Mouse (Mus musculus): ENCODE results near the gene Hist1h4b. TPM values are rescaled to one million over a fixed set of nuclear protein-coding genes. Genes with fewer than 3 reads are reported as not detected.
A peak's percentile ranks its signal among the peaks of the same experiment; 100 is the strongest.

Gene Hist1h4b
- total and polyA plus RNA-seq, 3 experiments = 19.0 to 3,071 TPM; not detected in 1

DNA sequence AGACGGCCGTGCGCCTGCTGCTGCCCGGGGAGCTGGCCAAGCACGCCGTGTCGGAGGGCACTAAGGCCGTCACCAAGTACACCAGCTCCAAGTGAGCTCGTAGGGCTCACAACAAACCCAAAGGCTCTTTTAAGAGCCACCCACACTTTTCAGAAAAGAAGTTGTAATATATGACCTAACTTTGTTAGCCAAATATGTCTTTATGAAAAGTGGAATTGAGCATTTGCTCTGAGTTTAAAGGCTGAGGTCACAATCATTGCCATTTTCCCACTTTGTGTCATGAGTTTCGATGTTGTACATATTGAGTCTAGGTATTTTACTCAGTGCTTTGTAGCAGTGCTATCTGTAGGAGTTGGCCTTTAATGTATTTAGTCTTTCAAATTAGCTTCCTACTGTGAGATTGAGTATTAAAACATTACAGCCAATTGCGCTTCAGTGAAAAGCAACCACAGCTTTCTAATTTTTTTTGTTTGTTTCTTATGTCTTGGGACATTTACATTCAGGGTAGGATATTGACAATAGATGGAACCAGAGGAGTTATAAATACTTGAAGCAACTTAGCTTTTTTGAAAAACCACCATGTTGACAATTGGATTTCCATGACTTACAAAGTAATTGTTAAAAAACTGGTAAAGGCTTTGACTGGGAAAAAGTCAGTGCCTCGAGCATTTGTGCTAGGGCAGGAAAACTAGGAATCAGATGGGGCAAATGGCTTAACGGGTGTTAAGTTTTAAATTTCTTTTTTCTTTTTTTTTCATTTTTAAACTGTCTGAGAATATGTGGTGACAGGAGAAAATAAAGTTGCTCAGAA is 9.5 kb upstream of the Hist1h4b start:
- TF ChIP-seq POLR2AphosphoS5 (IDR thresholded peaks at IDR 0.05; ENCODE audit: borderline replicate concordance, low read depth, low read length) = peak; percentile 98; the same call in 1 of the 2 replicates
- TF ChIP-seq SIN3A (IDR thresholded peaks at IDR 0.05; ENCODE audit: low read length) = no peak
- no peak for TF ChIP-seq CHD2 (IDR thresholded peaks at IDR 0.05; ENCODE audit: low read length)
- TF ChIP-seq POLR2A (IDR thresholded peaks at IDR 0.05; ENCODE audit: control insufficient read depth in 1 of 2, insufficient read depth in 1 of 2, low read depth in 1 of 2, low read length in 2 of 2, poor library complexity in 1 of 2) = peak; percentile 90 to 99
- Histone ChIP-seq H3K9ac (ENCODE audit: control insufficient read depth, low read depth, low read length, poor library complexity, severe bottlenecking) (peak overlapping the region; percentile 81), H3K4me1 (ENCODE audit: control insufficient read depth in 1 of 2, insufficient read depth in 2 of 2, low read length in 2 of 2) (peaks cover 0 to 16% of the 10 kb centered on the region in 2 experiments; a peak in 2 of 4 replicates), H3K27ac (ENCODE audit: control insufficient read depth, low read depth, low read length) (peak overlapping the region; percentile 99), H3K36me3 (ENCODE audit: control insufficient read depth in 1 of 2, insufficient read depth in 2 of 2, low read length in 2 of 2) (peaks cover 0 to 40% of the 10 kb centered on the region in 2 experiments; a peak in 2 of 4 replicates), H3K79me2 (ENCODE audit: control insufficient read depth, insufficient read depth, low read length, poor library complexity) (peaks cover 1% of the 10 kb centered on the region; the same call in 1 of the 2 replicates), H3K27me3 (ENCODE audit: control insufficient read depth in 1 of 2, insufficient read depth in 2 of 2, low read length in 2 of 2) (no peaks in the 10 kb centered on the region), H3K9me3 (replicated peaks; ENCODE audit: insufficient read depth, low read length) (no peaks in the 10 kb centered on the region), H3K4me3 (ENCODE audit: control insufficient read depth in 1 of 2, insufficient read depth in 1 of 2, low read depth in 2 of 2, low read length in 2 of 2) (peak overlapping the region; percentile 2 to 17; a peak in 2 of 4 replicates)
- peak; percentile 86 for DNase-seq (ENCODE audit: low read depth, low spot score)

DNA sequence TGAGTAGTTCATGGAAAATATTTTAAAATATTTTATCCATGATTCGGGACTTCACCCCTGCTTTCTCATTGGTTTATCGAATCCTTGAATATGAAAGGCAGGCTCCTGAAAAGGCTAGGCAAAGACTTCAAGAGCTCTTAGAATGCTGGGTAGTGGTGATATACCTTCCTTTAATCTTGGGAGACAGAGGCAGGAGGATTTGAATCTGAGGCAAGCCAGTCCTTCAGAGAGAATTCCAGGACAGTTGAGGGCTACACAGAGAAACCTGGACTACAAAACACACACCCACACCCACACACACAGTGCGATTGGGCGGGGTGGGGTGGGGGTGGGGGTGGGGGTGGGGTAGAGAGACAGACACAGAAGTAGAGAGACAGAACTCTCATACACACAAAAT is 8.9 kb upstream of the Hist1h4b start:
- peaks cover 0 to 40% of the 10 kb centered on the region in 2 experiments; a peak in 2 of 4 replicates for H3K36me3 ChIP-seq (ENCODE audit: control insufficient read depth in 1 of 2, insufficient read depth in 2 of 2, low read length in 2 of 2)
- peak overlapping the region; percentile 2 to 17; a peak in 3 of 4 replicates for H3K4me3 ChIP-seq (ENCODE audit: control insufficient read depth in 1 of 2, insufficient read depth in 1 of 2, low read depth in 2 of 2, low read length in 2 of 2)
- DNase-seq (ENCODE audit: low read depth, low spot score) = peak; percentile 77
- peak overlapping the region; percentile 85 for H3K9ac ChIP-seq (ENCODE audit: control insufficient read depth, low read depth, low read length, poor library complexity, severe bottlenecking)
- H3K4me1 ChIP-seq (ENCODE audit: control insufficient read depth in 1 of 2, insufficient read depth in 2 of 2, low read length in 2 of 2) = peaks cover 0 to 16% of the 10 kb centered on the region in 2 experiments; a peak in 2 of 4 replicates
- TF ChIP-seq MAFK (IDR thresholded peaks at IDR 0.05; ENCODE audit: borderline replicate concordance, low read depth, low read length) = no peak
- no peak for TF ChIP-seq CHD1 (IDR thresholded peaks at IDR 0.05; ENCODE audit: low read depth, low read length)
- no peak; a peak in 1 of 4 replicates for TF ChIP-seq POLR2A (IDR thresholded peaks at IDR 0.05; ENCODE audit: control insufficient read depth in 1 of 2, insufficient read depth in 1 of 2, low read depth in 1 of 2, low read length in 2 of 2, poor library complexity in 1 of 2)
- TF ChIP-seq CHD2 (IDR thresholded peaks at IDR 0.05; ENCODE audit: low read length) = no peak
- TF ChIP-seq ZMIZ1 (IDR thresholded peaks at IDR 0.05; ENCODE audit: low read depth, low read length) = no peak
- no peak for TF ChIP-seq RAD21 (IDR thresholded peaks at IDR 0.05; ENCODE audit: low read depth, low read length)
- no peaks in the 10 kb centered on the region for H3K9me3 ChIP-seq (replicated peaks; ENCODE audit: insufficient read depth, low read length)
- peak overlapping the region; percentile 99 for H3K27ac ChIP-seq (ENCODE audit: control insufficient read depth, low read depth, low read length)
- no peaks in the 10 kb centered on the region for H3K27me3 ChIP-seq (ENCODE audit: control insufficient read depth in 1 of 2, insufficient read depth in 2 of 2, low read length in 2 of 2)
- peaks cover 1% of the 10 kb centered on the region; the same call in 1 of the 2 replicates for H3K79me2 ChIP-seq (ENCODE audit: control insufficient read depth, insufficient read depth, low read length, poor library complexity)

DNA sequence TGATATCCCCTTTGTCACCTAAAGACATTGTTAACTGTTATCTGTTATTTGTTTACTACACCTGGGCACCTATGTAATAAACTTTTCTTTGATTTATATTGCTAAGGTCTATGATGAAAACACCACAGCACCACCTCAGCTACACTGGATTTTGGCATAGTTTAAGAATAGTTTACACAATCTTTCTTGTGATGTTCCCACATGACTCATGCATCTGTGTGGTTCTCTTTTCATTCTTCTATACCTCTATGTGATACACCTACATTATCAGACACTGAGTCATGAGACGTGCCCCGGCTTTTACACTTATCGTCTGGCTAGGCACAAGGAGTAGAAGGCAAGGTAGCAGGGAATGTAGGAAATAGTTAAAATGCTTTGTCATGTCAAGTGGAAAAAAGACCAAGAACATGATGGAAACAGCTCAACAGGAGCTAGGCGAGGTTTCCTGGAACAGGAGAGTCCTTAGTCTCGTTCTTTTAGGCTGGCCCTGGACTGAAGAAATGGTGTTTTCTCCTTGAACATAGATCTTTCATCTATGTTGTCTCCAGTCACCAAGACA is 7.2 kb upstream of the Hist1h4b start:
- no peaks in the 10 kb centered on the region; the same call in 1 of the 2 replicates for H3K79me2 ChIP-seq (ENCODE audit: control insufficient read depth, insufficient read depth, low read length, poor library complexity)
- no peaks in the 10 kb centered on the region for H3K9me3 ChIP-seq (replicated peaks; ENCODE audit: insufficient read depth, low read length)
- H3K4me1 ChIP-seq (ENCODE audit: control insufficient read depth in 1 of 2, insufficient read depth in 2 of 2, low read length in 2 of 2) = peaks cover 0 to 16% of the 10 kb centered on the region in 2 experiments; a peak in 2 of 4 replicates
- no peaks in the 10 kb centered on the region for H3K27me3 ChIP-seq (ENCODE audit: control insufficient read depth in 1 of 2, insufficient read depth in 2 of 2, low read length in 2 of 2)
- H3K36me3 ChIP-seq (ENCODE audit: control insufficient read depth in 1 of 2, insufficient read depth in 2 of 2, low read length in 2 of 2) = peaks cover 0 to 47% of the 10 kb centered on the region in 2 experiments; a peak in 2 of 4 replicates
- H3K9ac ChIP-seq (ENCODE audit: control insufficient read depth, low read depth, low read length, poor library complexity, severe bottlenecking) = peak overlapping the region; percentile 36
- TF ChIP-seq MAZ (IDR thresholded peaks at IDR 0.05; ENCODE audit: low read depth, low read length) (no peak), SMC3 (IDR thresholded peaks at IDR 0.05; ENCODE audit: low read depth, low read length) (no peak), MEF2A (IDR thresholded peaks at IDR 0.05; ENCODE audit: extremely low read depth, insufficient replicate concordance, low read depth, low read length, poor library complexity, severe bottlenecking) (no peak), RCOR1 (IDR thresholded peaks at IDR 0.05; ENCODE audit: low read depth, low read length) (no peak), MAFK (IDR thresholded peaks at IDR 0.05; ENCODE audit: borderline replicate concordance, low read depth, low read length) (no peak), NELFE (IDR thresholded peaks at IDR 0.05; ENCODE audit: low read depth, low read length) (no peak), CHD2 (IDR thresholded peaks at IDR 0.05; ENCODE audit: low read length) (no peak), POLR2AphosphoS2 (IDR thresholded peaks at IDR 0.05; ENCODE audit: low read length) (no peak), ELF1 (IDR thresholded peaks at IDR 0.05; ENCODE audit: low read depth, low read length) (no peak), KAT2A (conservative IDR thresholded peaks at IDR 0.05; ENCODE audit: low read depth, low read length) (no peak), HCFC1 (IDR thresholded peaks at IDR 0.05; ENCODE audit: low read depth, low read length) (no peak)
- peak; percentile 70 for DNase-seq (ENCODE audit: low read depth, low spot score)
- H3K4me3 ChIP-seq (ENCODE audit: control insufficient read depth in 1 of 2, insufficient read depth in 1 of 2, low read depth in 2 of 2, low read length in 2 of 2) = no peak overlapping the region
- peak overlapping the region; percentile 82 for H3K27ac ChIP-seq (ENCODE audit: control insufficient read depth, low read depth, low read length)

All from MEL (cell line).